Mouse (Mus musculus): ENCODE results near the gene Hist1h2ai. TPM values are rescaled to one million over a fixed set of nuclear protein-coding genes. Genes with fewer than 3 reads are reported as not detected.
A peak's percentile ranks its signal among the peaks of the same experiment; 100 is the strongest.
"Not testable (repeated sequence)": the region's sequence is repeated elsewhere in the genome, so short reads cannot be mapped to it uniquely, and the experiment has no call there.

Gene Hist1h2ai
- polyA plus RNA-seq, 1 experiment from 2014 or later: 3.9 TPM

DNA sequence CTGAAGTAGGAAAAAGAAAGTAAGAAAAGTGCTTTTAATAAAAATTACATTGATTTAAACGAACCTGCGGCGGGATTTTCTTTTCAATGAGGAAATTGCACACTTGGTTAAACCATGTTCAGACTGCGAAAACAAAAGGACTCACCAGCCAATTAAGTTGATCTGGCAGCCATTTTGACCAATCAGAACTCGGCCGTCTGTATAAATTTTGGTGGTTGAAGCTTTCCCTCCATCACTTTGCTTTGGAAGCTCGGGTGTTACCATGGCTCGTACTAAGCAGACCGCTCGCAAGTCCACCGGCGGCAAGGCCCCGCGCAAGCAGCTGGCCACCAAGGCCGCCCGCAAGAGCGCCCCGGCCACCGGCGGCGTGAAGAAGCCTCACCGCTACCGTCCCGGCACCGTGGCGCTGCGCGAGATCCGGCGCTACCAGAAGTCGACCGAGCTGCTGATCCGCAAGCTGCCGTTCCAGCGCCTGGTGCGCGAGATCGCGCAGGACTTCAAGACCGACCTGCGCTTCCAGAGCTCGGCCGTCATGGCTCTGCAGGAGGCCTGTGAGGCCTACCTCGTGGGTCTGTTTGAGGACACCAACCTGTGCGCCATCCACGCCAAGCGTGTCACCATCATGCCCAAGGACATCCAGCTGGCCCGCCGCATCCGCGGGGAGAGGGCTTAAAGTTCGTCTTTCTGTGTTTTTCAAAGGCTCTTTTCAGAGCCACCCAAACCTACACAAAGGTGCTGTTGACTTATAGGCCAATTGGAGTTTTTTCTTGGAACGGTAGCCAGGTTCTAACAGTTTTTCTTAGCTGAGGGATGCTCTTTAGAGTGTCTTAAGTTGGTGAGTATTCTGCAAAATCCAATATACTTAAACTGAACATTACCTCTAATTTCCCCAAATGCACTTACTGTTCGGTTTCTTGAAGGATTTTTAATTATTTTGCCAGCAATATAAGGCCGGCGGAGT lies 1.5 kb downstream of the Hist1h2ai start, which contains the start of gene Hist1h3h:
Gene Hist1h3h (plus strand): TSS at position 263 of the 961 bp plus-strand sequence.
- not testable (repeated sequence) for H3K27me3 ChIP-seq (replicated peaks); H3K36me3 ChIP-seq (replicated peaks); H3K9me3 ChIP-seq
- under 1% methylated on average over 31 of the region's 56 CpGs for WGBS
- peak within 1 kb of the TSS; percentile 91 for H3K27ac ChIP-seq
- peaks cover 35% of the 10 kb centered on the region for H3K4me1 ChIP-seq
- peak within 1 kb of the TSS; percentile 78 for H3K4me2 ChIP-seq
- peak within 1 kb of the TSS; percentile 44 for H3K4me3 ChIP-seq
- ATAC-seq (replicated peaks): peak; percentile 45
- peak within 1 kb of the TSS; percentile 52 for H3K9ac ChIP-seq

- H3K4me3 ChIP-seq: peak overlapping the region; percentile 39
- H3K4me1 ChIP-seq: peaks cover 36% of the 10 kb centered on the region
- H3K27me3 ChIP-seq (replicated peaks): no peaks in the 10 kb centered on the region
- no peaks in the 10 kb centered on the region for H3K9me3 ChIP-seq
- peak overlapping the region; percentile 58; the same call in 1 of the 2 replicates for H3K27ac ChIP-seq
- no peaks in the 10 kb centered on the region for H3K36me3 ChIP-seq (replicated peaks)
- WGBS: 58% methylated on average over 4 of the region's 4 CpGs
- H3K9ac ChIP-seq: peak overlapping the region; percentile 21; the same call in 1 of the 2 replicates
- H3K4me2 ChIP-seq: peak overlapping the region; percentile 78
- ATAC-seq (replicated peaks): no peak
These were observed 2.3 kb downstream of the Hist1h2ai start for GRCm38 (mm10) chr13:21718381-21719080.

DNA sequence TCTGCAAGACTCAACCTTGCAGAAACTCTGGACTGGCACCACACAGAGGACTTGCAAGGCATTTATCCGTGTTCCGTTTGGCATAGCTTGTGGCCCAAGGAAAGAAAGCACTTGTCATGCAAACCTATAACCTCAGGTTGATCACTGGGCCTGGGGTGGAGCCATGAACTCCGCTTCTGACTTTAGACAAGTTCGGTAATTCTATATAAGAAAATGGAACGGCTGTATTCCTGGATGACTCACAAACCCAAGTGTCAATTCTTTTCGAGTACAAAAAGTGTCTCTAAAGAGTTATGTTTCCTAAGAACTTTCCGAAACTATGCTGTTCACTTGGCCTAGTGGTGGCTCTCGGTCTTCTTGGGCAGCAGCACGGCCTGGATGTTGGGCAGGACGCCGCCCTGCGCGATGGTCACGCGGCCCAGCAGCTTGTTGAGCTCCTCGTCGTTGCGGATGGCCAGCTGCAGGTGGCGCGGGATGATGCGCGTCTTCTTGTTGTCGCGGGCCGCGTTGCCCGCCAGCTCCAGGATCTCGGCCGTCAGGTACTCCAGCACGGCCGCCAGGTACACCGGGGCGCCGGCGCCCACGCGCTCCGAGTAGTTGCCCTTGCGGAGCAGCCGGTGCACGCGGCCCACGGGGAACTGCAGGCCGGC lies 5.0 kb downstream of the Hist1h2ai start:
- Histone ChIP-seq H3K4me2 (peak overlapping the region; percentile 69), H3K27ac (peak overlapping the region; percentile 87), H3K4me1 (peaks cover 27% of the 10 kb centered on the region), H3K4me3 (peak overlapping the region; percentile 45)
- H3K9me3 ChIP-seq; H3K9ac ChIP-seq; H3K36me3 ChIP-seq (replicated peaks); H3K27me3 ChIP-seq (replicated peaks); ATAC-seq (replicated peaks): not testable (repeated sequence)
- WGBS: 1% methylated on average over 24 of the region's 44 CpGs

- H3K9ac ChIP-seq: peak within 1 kb of the TSS; percentile 50
- peak within 1 kb of the TSS; percentile 45 for H3K4me3 ChIP-seq
- peak; percentile 98 for ATAC-seq (replicated peaks)
- not testable (repeated sequence) for H3K9me3 ChIP-seq; H3K27me3 ChIP-seq (replicated peaks); H3K36me3 ChIP-seq (replicated peaks)
- peak within 1 kb of the TSS; percentile 69 for H3K4me2 ChIP-seq
- WGBS: under 1% methylated on average over 37 of the region's 37 CpGs
- peak within 1 kb of the TSS; percentile 87 for H3K27ac ChIP-seq
- H3K4me1 ChIP-seq: peaks cover 25% of the 10 kb centered on the region
These were observed 5.6 kb downstream of the Hist1h2ai start, which contains the start of gene Hist1h2bm for GRCm38 (mm10) chr13:21721757-21722372. Gene Hist1h2bm, plus strand, starts transcription at chr13:21722044.

DNA sequence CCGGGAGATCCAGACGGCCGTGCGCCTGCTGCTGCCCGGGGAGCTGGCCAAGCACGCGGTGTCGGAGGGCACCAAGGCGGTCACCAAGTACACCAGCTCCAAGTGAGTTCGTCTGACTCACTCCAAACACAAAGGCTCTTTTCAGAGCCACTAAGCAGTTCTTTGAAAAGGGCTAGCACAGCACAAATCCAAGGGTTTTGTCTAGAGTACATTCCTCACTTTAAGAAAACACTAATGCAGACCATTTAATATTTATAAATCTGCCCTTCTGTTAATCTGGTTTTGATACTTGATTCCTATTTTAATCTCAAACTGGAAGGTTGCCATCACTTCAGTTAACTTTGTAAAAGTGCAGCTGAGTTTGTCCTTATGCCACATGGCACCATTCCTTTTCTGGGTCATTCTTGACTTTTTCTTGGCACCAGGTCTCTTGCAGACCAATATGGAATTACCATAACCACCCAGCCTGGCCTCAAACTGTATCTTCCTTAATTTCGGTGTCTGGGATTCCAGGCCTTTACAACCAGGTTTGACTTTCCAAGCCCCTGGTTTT lies 6.2 kb downstream of the Hist1h2ai start:
- Histone ChIP-seq H3K36me3 (replicated peaks) (no peaks in the 10 kb centered on the region), H3K4me1 (peaks cover 22% of the 10 kb centered on the region), H3K4me2 (peak overlapping the region; percentile 69), H3K4me3 (peak overlapping the region; percentile 45), H3K9me3 (no peaks in the 10 kb centered on the region), H3K27ac (peak overlapping the region; percentile 87), H3K9ac (peak overlapping the region; percentile 50), H3K27me3 (replicated peaks) (no peaks in the 10 kb centered on the region)
- whole genome bisulfite sequencing: 2% methylated on average over 11 of the region's 11 CpGs
- ATAC-seq (replicated peaks): no peak; the same call in 1 of the 2 replicates

- H3K4me2 ChIP-seq: 0 out of 2 replicates have a peak overlapping the region, but pooled peaks have one; percentile 69
- no peaks in the 10 kb centered on the region for H3K27me3 ChIP-seq (replicated peaks)
- H3K9ac ChIP-seq: no peak overlapping the region
- peaks cover 27% of the 10 kb centered on the region for H3K4me1 ChIP-seq
- H3K4me3 ChIP-seq: no peak overlapping the region
- no peaks in the 10 kb centered on the region for H3K36me3 ChIP-seq (replicated peaks)
- ATAC-seq (replicated peaks): no peak
- no peaks in the 10 kb centered on the region for H3K9me3 ChIP-seq
- 31% methylated on average over 5 of the region's 5 CpGs for WGBS
- H3K27ac ChIP-seq: no peak overlapping the region
These were observed 7.0 kb downstream of the Hist1h2ai start for GRCm38 (mm10) chr13:21722993-21723836.

DNA sequence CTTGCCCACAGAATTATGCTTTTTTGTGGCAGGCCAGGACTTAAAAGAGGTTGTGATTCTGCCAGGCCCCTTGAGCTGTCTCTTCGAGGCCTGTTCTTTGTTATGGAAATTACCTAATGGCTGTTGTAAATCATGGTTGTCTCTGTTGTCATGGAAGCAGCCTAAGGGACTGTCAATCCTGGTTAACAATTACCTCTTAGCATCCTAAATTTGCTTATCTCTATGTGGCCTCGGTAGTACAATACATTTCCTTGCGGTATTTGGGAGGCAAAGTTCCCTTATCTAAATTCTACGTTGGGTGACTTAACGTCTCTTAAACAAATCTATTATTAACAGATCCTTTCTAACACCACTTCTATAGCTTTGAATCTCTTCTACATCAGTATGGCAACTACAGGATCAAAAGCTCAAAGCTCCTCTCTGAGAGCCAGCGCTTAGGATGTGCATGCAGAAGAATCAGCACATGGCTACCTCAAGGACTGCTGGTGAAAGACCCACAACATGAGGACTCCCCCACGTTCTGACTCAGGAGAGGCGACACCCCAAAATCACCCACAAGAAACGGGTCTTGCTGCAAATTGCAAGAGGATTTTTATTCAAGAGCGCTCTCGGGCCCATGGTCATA lies 11.8 kb downstream of the Hist1h2ai start:
- Histone ChIP-seq H3K36me3 (replicated peaks) (no peaks in the 10 kb centered on the region), H3K9ac (no peak overlapping the region), H3K27me3 (replicated peaks) (no peaks in the 10 kb centered on the region), H3K4me1 (peaks cover 8% of the 10 kb centered on the region; the same call in 1 of the 2 replicates), H3K4me2 (no peak overlapping the region), H3K4me3 (no peak overlapping the region), H3K9me3 (no peaks in the 10 kb centered on the region), H3K27ac (peak overlapping the region; percentile 48; the same call in 1 of the 2 replicates)
- 21% methylated on average over 11 of the region's 11 CpGs for WGBS
- peak; percentile 63; the same call in 1 of the 2 replicates for ATAC-seq (replicated peaks)

DNA sequence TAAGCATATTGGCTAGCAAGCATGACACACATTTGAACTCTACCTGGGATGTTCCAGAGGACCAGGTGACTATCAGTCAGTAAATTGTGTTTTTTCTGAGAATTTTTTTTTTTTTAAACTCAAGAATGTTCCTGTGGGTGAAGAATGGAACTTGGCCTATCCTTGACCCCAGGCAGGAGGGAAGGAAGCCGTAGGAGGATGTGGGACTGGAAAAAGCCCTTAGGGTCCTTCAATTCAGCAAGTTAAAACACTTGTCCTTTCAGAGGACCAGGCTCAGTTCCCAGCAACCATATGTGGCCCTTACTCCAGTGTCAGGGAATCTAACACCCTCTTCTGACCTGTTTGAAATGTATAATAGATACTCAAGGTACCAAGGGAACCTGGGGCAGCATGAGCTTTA lies 13.3 kb downstream of the Hist1h2ai start:
- Histone ChIP-seq H3K27ac (no peak overlapping the region), H3K4me3 (no peak overlapping the region), H3K9ac (no peak overlapping the region), H3K27me3 (replicated peaks) (no peaks in the 10 kb centered on the region), H3K9me3 (no peaks in the 10 kb centered on the region), H3K4me2 (no peak overlapping the region), H3K4me1 (peaks cover 8% of the 10 kb centered on the region; the same call in 1 of the 2 replicates), H3K36me3 (replicated peaks) (no peaks in the 10 kb centered on the region)
- ATAC-seq (replicated peaks): no peak
- 84% methylated on average over 1 of the region's 1 CpGs for WGBS

DNA sequence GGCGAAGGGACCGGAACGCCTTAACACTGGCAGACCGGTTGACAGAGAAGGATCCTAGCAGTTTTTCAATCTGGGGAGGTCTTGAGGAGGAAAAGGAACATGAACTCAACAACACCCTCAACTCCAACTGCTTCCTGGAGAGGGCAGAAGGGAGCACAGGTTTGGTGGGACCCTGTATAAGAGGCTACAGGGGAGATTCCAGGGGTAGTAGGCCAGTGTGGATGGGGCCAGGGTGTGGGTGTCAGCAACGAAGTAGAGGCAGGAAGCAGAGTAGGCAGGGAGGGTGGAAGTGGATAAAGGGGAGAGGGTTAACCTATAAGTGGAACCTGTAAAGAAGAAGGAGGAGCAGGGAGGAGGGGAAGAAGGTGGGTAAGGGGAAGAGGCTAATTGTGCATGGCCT lies 17.2 kb downstream of the Hist1h2ai start:
- Histone ChIP-seq H3K27ac (peak overlapping the region; percentile 98), H3K27me3 (replicated peaks) (no peaks in the 10 kb centered on the region), H3K9me3 (no peaks in the 10 kb centered on the region), H3K4me3 (no peak overlapping the region), H3K9ac (no peak overlapping the region), H3K36me3 (replicated peaks) (no peaks in the 10 kb centered on the region), H3K4me2 (peak overlapping the region; percentile 79; the same call in 1 of the 2 replicates), H3K4me1 (peaks cover 12% of the 10 kb centered on the region)
- 56% methylated on average over 5 of the region's 5 CpGs for WGBS
- ATAC-seq (replicated peaks): peak; percentile 32

All from midbrain, embryonic 15.5 days (tissue).